Comparison of ENCODE assay signal across 18 mouse cellular contexts in genomic region chr3:55195581-55196327, GRCm38 (mm10). TPM values are rescaled to one million over a fixed set of nuclear protein-coding genes. Genes with fewer than 3 reads are reported as not detected.
A peak's percentile ranks its signal among the peaks of the same experiment; 100 is the strongest.
DNase-seq lines count a peak whose midpoint lies in the region; TF ChIP-seq lines count a peak whose summit lies in the region.
"Had no signal": no experiment of that assay in that cellular context is flagged by ENCODE, and none has a peak within 500 bp of the region (broad histone marks: within the 10 kb centered on the region; RNA-seq: fewer than 3 reads in every experiment).

No protein-coding gene starts in this region.

- TF ChIP-seq CTCF in left cerebral cortex, adult 2 months (IDR thresholded peaks at IDR 0.05) = no peak

- DNase-seq in gastrocnemius, adult 18-20 months (ENCODE audit: low spot score) = peak; percentile 5
- no peak for DNase-seq in gastrocnemius, postnatal 36 days
- DNase-seq in kidney, postnatal 14 days = peak; percentile 12
- DNase-seq in kidney, postnatal 36 days = no peak
- DNase-seq in MN1 (ENCODE audit: low spot score) = peak; percentile 44
- DNase-seq in heart, postnatal 14 days = peak; percentile 13 to 26
- DNase-seq in left cerebral cortex, adult 2 months (ENCODE audit: extremely low spot score in 1 of 2, low spot score in 2 of 2) = no peak
- DNase-seq in left cerebral cortex, postnatal 36 days (ENCODE audit: low spot score in 2 of 2) = no peak
- DNase-seq: cerebellum, adult 9-11 months; embryo, embryonic 11 days; kidney, adult 18-20 months; liver, embryonic 13.5 days; thymus, adult 18-20 months had no signal

- intact Hi-C loops in gastrocnemius, postnatal 36 days (cut with DNase I) = no loop called here
- intact Hi-C loops in heart, postnatal 14 days (cut with DNase I) = no loop called here
- intact Hi-C loops in left cerebral cortex, adult 2 months (cut with DNase I) = no loop called here
- intact Hi-C loops in left cerebral cortex, postnatal 36 days (cut with DNase I) = no loop called here

- no peak overlapping the region for H3K4me3 ChIP-seq in left cerebral cortex, adult 2 months
- H3K4me3 ChIP-seq: embryonic facial prominence, embryonic 15.5 days; liver, embryonic 13.5 days; midbrain, embryonic 15.5 days had no signal

- H3K27ac ChIP-seq in left cerebral cortex, adult 2 months = no peak overlapping the region
- H3K27ac ChIP-seq: embryonic facial prominence, embryonic 15.5 days; liver, embryonic 13.5 days; midbrain, embryonic 15.5 days had no signal

RNA-seq across cellular contexts. Expression of gene Sohlh2, which starts 13.9 kb away (rescaled TPM):
- total RNA-seq in gastrocnemius, adult 18-20 months (2021) = not detected
- not detected for total RNA-seq in gastrocnemius, postnatal 36 days (2021)
- not detected for total RNA-seq in heart, postnatal 14 days (2021)
- total RNA-seq in left cerebral cortex, adult 2 months (2021) = not detected
- not detected for total RNA-seq in left cerebral cortex, postnatal 36 days (2021)
- total RNA-seq: heart, postnatal 36 days; layer of hippocampus, postnatal 25 days; megakaryocyte progenitor cell, adult 5-6 weeks had no signal

RNA-seq across cellular contexts. Expression of gene Dclk1, which starts 46.4 kb away (rescaled TPM):
- 1 to 10 TPM; 1.7 to 3.1 TPM for total RNA-seq in gastrocnemius, adult 18-20 months (2021)
- total RNA-seq in gastrocnemius, postnatal 36 days (2021) = 1 to 10 TPM; 2.6 to 5.7 TPM
- 1 to 10 TPM; 7.4 to 7.5 TPM for total RNA-seq in heart, postnatal 14 days (2021)
- 100 to 1,000 TPM; 871 to 963 TPM for total RNA-seq in left cerebral cortex, adult 2 months (2021)
- 100 to 1,000 TPM; 877 to 948 TPM for total RNA-seq in left cerebral cortex, postnatal 36 days (2021)
- total RNA-seq: megakaryocyte progenitor cell, adult 5-6 weeks had no signal

RNA-seq across cellular contexts. Expression of gene Ccdc169, which starts 58.6 kb away (rescaled TPM):
- total RNA-seq in gastrocnemius, adult 18-20 months (2021) = not detected
- under 1 TPM in 1 of 2 experiments, not detected in 1; 0.08 TPM for total RNA-seq in gastrocnemius, postnatal 36 days (2021)
- under 1 TPM in 1 of 2 experiments, not detected in 1; 0.10 TPM for total RNA-seq in heart, postnatal 14 days (2021)
- total RNA-seq in left cerebral cortex, adult 2 months (2021) = under 1 TPM; 0.16 to 0.28 TPM
- total RNA-seq in left cerebral cortex, postnatal 36 days (2021) = under 1 TPM; 0.15 to 0.27 TPM
- total RNA-seq: heart, postnatal 36 days; megakaryocyte progenitor cell, adult 5-6 weeks had no signal

Comparison
In these comparisons a context has a peak if more than half of its experiments do, and no peak if none do; other contexts are left out.
1. DNase-seq: peak in gastrocnemius, adult 18-20 months (single experiment), kidney, postnatal 14 days (single experiment), MN1 (single experiment) and heart, postnatal 14 days (2 of 2); none in gastrocnemius, postnatal 36 days (0 of 2), kidney, postnatal 36 days (0 of 2), left cerebral cortex, adult 2 months (0 of 2) and left cerebral cortex, postnatal 36 days (0 of 2).
2. RNA of gene Dclk1, which starts 46.4 kb away (total RNA-seq): 871 to 963 TPM in left cerebral cortex, adult 2 months and 877 to 948 TPM in left cerebral cortex, postnatal 36 days; 7.4 to 7.5 TPM in heart, postnatal 14 days, 2.6 to 5.7 TPM in gastrocnemius, postnatal 36 days and 1.7 to 3.1 TPM in gastrocnemius, adult 18-20 months; every median in the first group is over 100 times any median in the second.